Mouse (Mus musculus) stomach, embryonic 15.5 days (tissue): ENCODE data around the gene Ppip5k2. TPM values are rescaled to one million over a fixed set of nuclear protein-coding genes. Genes with fewer than 3 reads are reported as not detected.
A peak's percentile ranks its signal among the peaks of the same experiment; 100 is the strongest.
"Not testable (repeated sequence)": the region's sequence is repeated elsewhere in the genome, so short reads cannot be mapped to it uniquely, and the experiment has no call there.

Source experiments
- ATAC-seq: fragments of 200-750 bp; cut with Nextera tagmentation; 2 replicates; pipeline ENCODE4 v1.8.0; 2017; ENCODE audit warnings: low read depth, moderate number of reproducible peaks, moderate TSS enrichment; ENCODE audit not compliant: insufficient read depth, low FRiP score
- H3K27ac ChIP-seq: fragments of 300-500 bp; sonication (generic); 2 replicates; pipeline ENCODE4 v1.5.1; 2015; ENCODE audit warnings: mild to moderate bottlenecking, inconsistent platforms
- H3K27me3 ChIP-seq: fragments of 300-500 bp; sonication (generic); replicated peaks from 2 replicates; pipeline ENCODE4 v1.6.1; 2015; ENCODE audit warnings: inconsistent platforms
- H3K36me3 ChIP-seq: fragments of 300-500 bp; sonication (generic); 2 replicates; pipeline ENCODE4 v1.6.1; 2015; ENCODE audit warnings: inconsistent platforms
- H3K4me1 ChIP-seq: fragments of 300-500 bp; sonication (generic); 2 replicates; pipeline ENCODE4 v1.6.1; 2015; ENCODE audit warnings: inconsistent platforms
- H3K4me2 ChIP-seq: fragments of 300-500 bp; sonication (generic); 2 replicates; pipeline ENCODE4 v1.6.1; 2015; ENCODE audit warnings: mild to moderate bottlenecking, inconsistent platforms
- H3K4me3 ChIP-seq: fragments of 300-500 bp; sonication (generic); replicated peaks from 2 replicates; pipeline ENCODE4 v1.5.1; 2015; ENCODE audit warnings: inconsistent platforms
- H3K9ac ChIP-seq: fragments of 300-500 bp; sonication (generic); 2 replicates; pipeline ENCODE4 v1.6.1; 2015; ENCODE audit warnings: inconsistent platforms
- H3K9me3 ChIP-seq: fragments of 300-500 bp; sonication (generic); 2 replicates; pipeline ENCODE4 v1.6.1; 2016; ENCODE audit warnings: inconsistent platforms
- WGBS: fragments of 180-500 bp; shearing (Covaris S2); methylation state at CpG from one replicate; pipeline ENCODE4 v1.1.7; 2015; 5-methylcytosine and 5-hydroxymethylcytosine counted together
- polyA plus RNA-seq: library from polyadenylated mRNA; unstranded; fragments of >200 nt; fragmentation: Nextera tagmentation; extraction: Ambion mirVana; gene quantifications from 2 replicates; pipeline ENCODE4 v1.2.1, GENCODE M21; 2015

Ppip5k2 gene
- polyA plus RNA-seq, 1 experiment from 2014 or later: 28.1 TPM

GRCm38 (mm10) chr1:97773973-97774372, 3.8 kb upstream of the Ppip5k2 start:
- Histone ChIP-seq H3K36me3 (no peaks in the 10 kb centered on the region), H3K4me3 (no peak overlapping the region), H3K9me3 (no peaks in the 10 kb centered on the region), H3K4me2 (no peak overlapping the region), H3K9ac (no peak overlapping the region), H3K27ac (no peak overlapping the region), H3K27me3 (no peaks in the 10 kb centered on the region), H3K4me1 (no peaks in the 10 kb centered on the region)
- 84% methylated on average over 2 of the region's 2 CpGs for WGBS
- no peak for ATAC-seq

GRCm38 (mm10) chr1:97773362-97773761, 3.2 kb upstream of the Ppip5k2 start:
- Histone ChIP-seq H3K36me3 (no peaks in the 10 kb centered on the region), H3K4me1 (no peaks in the 10 kb centered on the region), H3K9me3 (no peaks in the 10 kb centered on the region), H3K27me3 (no peaks in the 10 kb centered on the region), H3K4me2 (no peak overlapping the region), H3K27ac (no peak overlapping the region), H3K9ac (no peak overlapping the region), H3K4me3 (no peak overlapping the region)
- 85% methylated on average over 6 of the region's 6 CpGs for WGBS
- ATAC-seq: no peak

GRCm38 (mm10) chr1:97771727-97772126, 1.5 kb upstream of the Ppip5k2 start:
- Histone ChIP-seq H3K9ac (no peak overlapping the region), H3K4me2 (no peak overlapping the region), H3K9me3 (no peaks in the 10 kb centered on the region), H3K27ac (no peak overlapping the region), H3K27me3 (no peaks in the 10 kb centered on the region), H3K4me1 (0 out of 2 replicates have a peak, but pooled peaks cover 5% of the 10 kb centered on the region), H3K4me3 (no peak overlapping the region), H3K36me3 (no peaks in the 10 kb centered on the region)
- ATAC-seq: no peak
- 90% methylated on average over 5 of the region's 5 CpGs for WGBS

- no peak overlapping the region for H3K4me3 ChIP-seq
- no peak overlapping the region for H3K27ac ChIP-seq
- H3K9ac ChIP-seq: no peak overlapping the region
- ATAC-seq: no peak
- WGBS: 64% methylated on average over 7 of the region's 7 CpGs
- H3K36me3 ChIP-seq: no peaks in the 10 kb centered on the region
- 0 out of 2 replicates have a peak, but pooled peaks cover 5% of the 10 kb centered on the region for H3K4me1 ChIP-seq
- H3K4me2 ChIP-seq: peak overlapping the region; percentile 11; the same call in 1 of the 2 replicates
- no peaks in the 10 kb centered on the region for H3K27me3 ChIP-seq
- no peaks in the 10 kb centered on the region for H3K9me3 ChIP-seq
Measured at GRCm38 (mm10) chr1:97771118-97771517, 907 bp upstream of the Ppip5k2 start.

GRCm38 (mm10) chr1:97769294-97769903, 812 bp downstream of the Ppip5k2 start:
- Histone ChIP-seq H3K27me3 (no peaks in the 10 kb centered on the region), H3K9ac (peak overlapping the region; percentile 84), H3K4me1 (0 out of 2 replicates have a peak, but pooled peaks cover 5% of the 10 kb centered on the region), H3K36me3 (no peaks in the 10 kb centered on the region), H3K4me3 (peak overlapping the region; percentile 75), H3K27ac (peak overlapping the region; percentile 83), H3K4me2 (peak overlapping the region; percentile 63), H3K9me3 (no peaks in the 10 kb centered on the region)
- WGBS: under 1% methylated on average over 40 of the region's 40 CpGs
- peak; percentile 28 for ATAC-seq

GRCm38 (mm10) chr1:97768906-97769293, 1.3 kb downstream of the Ppip5k2 start:
- ATAC-seq: no peak
- Histone ChIP-seq H3K36me3 (no peaks in the 10 kb centered on the region), H3K27me3 (no peaks in the 10 kb centered on the region), H3K4me2 (peak overlapping the region; percentile 63), H3K9ac (peak overlapping the region; percentile 84), H3K4me1 (0 out of 2 replicates have a peak, but pooled peaks cover 5% of the 10 kb centered on the region), H3K9me3 (no peaks in the 10 kb centered on the region), H3K27ac (peak overlapping the region; percentile 83), H3K4me3 (peak overlapping the region; percentile 75)
- 8% methylated on average over 7 of the region's 7 CpGs for WGBS

GRCm38 (mm10) chr1:97768089-97768488, 2.1 kb downstream of the Ppip5k2 start:
- H3K4me3 ChIP-seq: no peak overlapping the region
- 68% methylated on average over 2 of the region's 2 CpGs for WGBS

GRCm38 (mm10) chr1:97765712-97766111, 4.5 kb downstream of the Ppip5k2 start:
- H3K4me3 ChIP-seq, H3K36me3 ChIP-seq, H3K27me3 ChIP-seq, ATAC-seq, H3K27ac ChIP-seq, H3K4me1 ChIP-seq, H3K9me3 ChIP-seq, H3K9ac ChIP-seq, H3K4me2 ChIP-seq: not testable (repeated sequence)
- WGBS: 71% methylated on average over 4 of the region's 4 CpGs

More at GRCm38 (mm10) chr1:97768089-97768488, 2.1 kb downstream of the Ppip5k2 start:
- H3K27me3 ChIP-seq: no peaks in the 10 kb centered on the region
- 0 out of 2 replicates have a peak, but pooled peaks cover 5% of the 10 kb centered on the region for H3K4me1 ChIP-seq
- no peaks in the 10 kb centered on the region for H3K36me3 ChIP-seq
- peak overlapping the region; percentile 17 for H3K4me2 ChIP-seq
- H3K9me3 ChIP-seq: no peaks in the 10 kb centered on the region
- H3K27ac ChIP-seq: no peak overlapping the region
- ATAC-seq: no peak
- H3K9ac ChIP-seq: no peak overlapping the region

- H3K9ac ChIP-seq: no peak overlapping the region
- WGBS: 81% methylated on average over 6 of the region's 6 CpGs
- H3K4me1 ChIP-seq: no peaks in the 10 kb centered on the region
- H3K27ac ChIP-seq: no peak overlapping the region
- H3K36me3 ChIP-seq: no peaks in the 10 kb centered on the region
- H3K9me3 ChIP-seq: no peaks in the 10 kb centered on the region
- ATAC-seq: no peak
- H3K27me3 ChIP-seq: no peaks in the 10 kb centered on the region
- no peak overlapping the region for H3K4me3 ChIP-seq
- H3K4me2 ChIP-seq: no peak overlapping the region
Measured at GRCm38 (mm10) chr1:97761477-97761876, 8.7 kb downstream of the Ppip5k2 start.

- no peak for ATAC-seq
- H3K27me3 ChIP-seq: no peaks in the 10 kb centered on the region
- H3K27ac ChIP-seq: no peak overlapping the region
- H3K4me2 ChIP-seq: no peak overlapping the region
- no peak overlapping the region for H3K9ac ChIP-seq
- H3K9me3 ChIP-seq: no peaks in the 10 kb centered on the region
- H3K4me1 ChIP-seq: no peaks in the 10 kb centered on the region
- no peak overlapping the region for H3K4me3 ChIP-seq
- 56% methylated on average over 7 of the region's 7 CpGs for WGBS
- no peaks in the 10 kb centered on the region for H3K36me3 ChIP-seq
Measured at GRCm38 (mm10) chr1:97760598-97760997, 9.6 kb downstream of the Ppip5k2 start.

GRCm38 (mm10) chr1:97759841-97760240, 10.4 kb downstream of the Ppip5k2 start:
- H3K36me3 ChIP-seq: no peaks in the 10 kb centered on the region
- ATAC-seq: no peak
- no peaks in the 10 kb centered on the region for H3K9me3 ChIP-seq
- no peak overlapping the region for H3K9ac ChIP-seq
- H3K4me2 ChIP-seq: no peak overlapping the region
- H3K27ac ChIP-seq: no peak overlapping the region
- no peaks in the 10 kb centered on the region for H3K4me1 ChIP-seq
- no peak overlapping the region for H3K4me3 ChIP-seq
- no peaks in the 10 kb centered on the region for H3K27me3 ChIP-seq

- Histone ChIP-seq H3K27me3 (no peaks in the 10 kb centered on the region), H3K4me2 (no peak overlapping the region)
- ATAC-seq: no peak
Measured at GRCm38 (mm10) chr1:97754392-97754791, 15.8 kb downstream of the Ppip5k2 start.

GRCm38 (mm10) chr1:97753216-97753615, 17.0 kb downstream of the Ppip5k2 start:
- no peak overlapping the region for H3K4me3 ChIP-seq
- H3K27me3 ChIP-seq: no peaks in the 10 kb centered on the region
- no peak for ATAC-seq
- H3K27ac ChIP-seq: no peak overlapping the region
- H3K4me1 ChIP-seq: no peaks in the 10 kb centered on the region
- H3K4me2 ChIP-seq: no peak overlapping the region
- H3K9me3 ChIP-seq: no peaks in the 10 kb centered on the region
- H3K9ac ChIP-seq: no peak overlapping the region
- no peaks in the 10 kb centered on the region; the same call in 1 of the 2 replicates for H3K36me3 ChIP-seq

More at GRCm38 (mm10) chr1:97754392-97754791, 15.8 kb downstream of the Ppip5k2 start:
- Histone ChIP-seq H3K9me3 (no peaks in the 10 kb centered on the region), H3K9ac (no peak overlapping the region), H3K4me1 (no peaks in the 10 kb centered on the region), H3K27ac (no peak overlapping the region), H3K4me3 (no peak overlapping the region), H3K36me3 (no peaks in the 10 kb centered on the region; the same call in 1 of the 2 replicates)
- 76% methylated on average over 4 of the region's 4 CpGs for WGBS
